Mouse (Mus musculus) MN1 (cell line): Measurements from ENCODE around the gene Akr1c13.
A peak's percentile ranks its signal among the peaks of the same experiment; 100 is the strongest.
"Not testable (repeated sequence)": the region's sequence is repeated elsewhere in the genome, so short reads cannot be mapped to it uniquely, and the experiment has no call there.

Experiments
- DNase-seq: peaks from one replicate; pipeline ENCODE4 v3.0.0-alpha.2; 2016; ENCODE audit warnings: low spot score

Gene Akr1c13

GRCm38 (mm10) chr13:4190904-4191303 lies at the start of gene Akr1c13:
Gene Akr1c13, plus strand, starts transcription at chr13:4191150.
- DNase-seq = peak; percentile 29

GRCm38 (mm10) chr13:4144261-4144660 lies 46.7 kb upstream of the Akr1c13 start:
- no peak for DNase-seq

GRCm38 (mm10) chr13:4150518-4150917 lies 40.4 kb upstream of the Akr1c13 start, which contains the start of gene Akr1c18:
Gene Akr1c18, minus strand, starts transcription at chr13:4150654.
- DNase-seq = no peak

- DNase-seq = no peak
Observed at GRCm38 (mm10) chr13:4152908-4153307, 38.0 kb upstream of the Akr1c13 start.

GRCm38 (mm10) chr13:4153593-4153992 lies 37.4 kb upstream of the Akr1c13 start:
- no peak for DNase-seq

GRCm38 (mm10) chr13:4155286-4155685 lies 35.7 kb upstream of the Akr1c13 start:
- DNase-seq = no peak

- no peak for DNase-seq
Observed at GRCm38 (mm10) chr13:4168006-4168405, 22.9 kb upstream of the Akr1c13 start.

- DNase-seq = no peak
Observed at GRCm38 (mm10) chr13:4172978-4173377, 18.0 kb upstream of the Akr1c13 start.

- DNase-seq = not testable (repeated sequence)
Observed at GRCm38 (mm10) chr13:4181321-4181720, 9.6 kb upstream of the Akr1c13 start.

- DNase-seq = no peak
Observed at GRCm38 (mm10) chr13:4183116-4183515, 7.8 kb upstream of the Akr1c13 start.

- DNase-seq = not testable (repeated sequence)
Observed at GRCm38 (mm10) chr13:4186641-4187411, 4.1 kb upstream of the Akr1c13 start.

- DNase-seq = no peak
Observed at GRCm38 (mm10) chr13:4188174-4188573, 2.8 kb upstream of the Akr1c13 start.

- DNase-seq = no peak
Observed at GRCm38 (mm10) chr13:4192511-4192910, 1.6 kb downstream of the Akr1c13 start.

GRCm38 (mm10) chr13:4206147-4206903 lies 15.4 kb downstream of the Akr1c13 start:
- no peak for DNase-seq

- DNase-seq = no peak
Observed at GRCm38 (mm10) chr13:4211560-4212299, 20.8 kb downstream of the Akr1c13 start.

GRCm38 (mm10) chr13:4212309-4212708 lies 21.4 kb downstream of the Akr1c13 start:
- DNase-seq = no peak

GRCm38 (mm10) chr13:4215496-4215895 lies 24.5 kb downstream of the Akr1c13 start:
- not testable (repeated sequence) for DNase-seq

- no peak for DNase-seq
Observed at GRCm38 (mm10) chr13:4228441-4228840, 37.5 kb downstream of the Akr1c13 start, which contains the start of gene Akr1c19. Gene Akr1c19, plus strand, starts transcription at chr13:4228700.

- DNase-seq = no peak
Observed at GRCm38 (mm10) chr13:4230841-4231623, 40.1 kb downstream of the Akr1c13 start.

- no peak for DNase-seq
Observed at GRCm38 (mm10) chr13:4233135-4233534, 42.2 kb downstream of the Akr1c13 start.

GRCm38 (mm10) chr13:4233536-4234172 lies 42.7 kb downstream of the Akr1c13 start:
- DNase-seq = no peak
